Mouse (Mus musculus) C2C12 (cell line): ENCODE results near the gene Zfp831. TPM values are rescaled to one million over a fixed set of nuclear protein-coding genes. Genes with fewer than 3 reads are reported as not detected.

Source experiments
- H3K27me3 ChIP-seq: one replicate; pipeline ENCODE4 v1.6.1; 2011; ENCODE audit not compliant: control insufficient read depth, insufficient read depth, insufficient read length
- H3K36me3 ChIP-seq: one replicate; pipeline ENCODE4 v1.6.1; 2011; ENCODE audit not compliant: control insufficient read depth, insufficient read depth
- H3K4me3 ChIP-seq: one replicate; pipeline ENCODE4 v1.5.1; 2011; ENCODE audit warnings: mild to moderate bottlenecking, control low read depth; ENCODE audit not compliant: poor library complexity, insufficient read depth, severe bottlenecking
- H3K79me2 ChIP-seq: one replicate; pipeline ENCODE4 v1.6.1; 2011; ENCODE audit not compliant: control insufficient read depth, insufficient read depth
- H3K79me3 ChIP-seq: one replicate; pipeline ENCODE4 v1.6.1; 2011; ENCODE audit warnings: low read depth, control low read depth
- H3ac ChIP-seq: one replicate; pipeline ENCODE3; 2011; ENCODE audit warnings: low read depth; ENCODE audit not compliant: control insufficient read depth, insufficient read length
- CEBPB ChIP-seq: IDR thresholded peaks from one replicate; pipeline ENCODE4 v1.6.1; 2011; ENCODE audit warnings: low read depth, mild to moderate bottlenecking, control low read depth, moderate library complexity
- CTCF ChIP-seq: IDR thresholded peaks from one replicate; pipeline ENCODE4 v1.5.1; 2011; ENCODE audit not compliant: control insufficient read depth, insufficient read depth, insufficient read length
- FOSL1 ChIP-seq: IDR thresholded peaks from one replicate; pipeline ENCODE4 v1.8.0; 2011; ENCODE audit warnings: mild to moderate bottlenecking, low read length; ENCODE audit not compliant: poor library complexity, insufficient read depth, severe bottlenecking
- MAX ChIP-seq: IDR thresholded peaks from one replicate; pipeline ENCODE4 v1.6.1; 2011; ENCODE audit warnings: mild to moderate bottlenecking, control low read depth
- MYOD1 ChIP-seq: IDR thresholded peaks from one replicate; pipeline ENCODE4 v1.6.1; 2011; ENCODE audit warnings: low read depth; ENCODE audit not compliant: control insufficient read depth, insufficient read length
- MYOG ChIP-seq: IDR thresholded peaks from one replicate; pipeline ENCODE4 v1.6.1; 2011; ENCODE audit not compliant: control insufficient read depth, insufficient read length; ENCODE audit errors: extremely low read depth
- USF1 ChIP-seq: IDR thresholded peaks from one replicate; pipeline ENCODE4 v1.6.1; 2011; ENCODE audit warnings: low read depth, mild to moderate bottlenecking, control low read depth, moderate library complexity
- long read RNA-seq, 2 experiments: library from polyadenylated mRNA; unstranded; transcript quantifications; one replicate each; pipeline ENCODE4 v2.0.0; 2019 to 2020
- polyA plus RNA-seq: library from polyadenylated mRNA; unstranded; fragments of >200 nt; fragmentation: generic; extraction: Trizol; gene quantifications from one replicate; pipeline ENCODE4 v1.2.1, GENCODE M21; 2012; ENCODE audit warnings: missing spikeins

Zfp831 gene
- polyA plus RNA-seq = not detected
- long read RNA-seq, experiment 1 = 0 reads
- long read RNA-seq, experiment 2 = 0 reads

- H3K27me3 ChIP-seq = peaks cover 3% of the 10 kb centered on the region
- no peaks in the 10 kb centered on the region for H3K36me3 ChIP-seq
- no peak within 1 kb of the TSS for H3ac ChIP-seq
- H3K4me3 ChIP-seq = no peak within 1 kb of the TSS
- H3K79me3 ChIP-seq = no peaks in the 10 kb centered on the region
- TF ChIP-seq USF1 (no peak), CTCF (no peak), MYOG (no peak), CEBPB (no peak), MAX (no peak), FOSL1 (no peak), MYOD1 (no peak)
- no peaks in the 10 kb centered on the region for H3K79me2 ChIP-seq
These were observed at the start of gene Zfp831 for GRCm38 (mm10) chr2:174643448-174644144. Gene Zfp831, plus strand, starts transcription at chr2:174643534.

GRCm38 (mm10) chr2:174594965-174595364 lies 48.4 kb upstream of the Zfp831 start:
- H3K36me3 ChIP-seq = no peaks in the 10 kb centered on the region
- H3K27me3 ChIP-seq = no peaks in the 10 kb centered on the region
- no peak overlapping the region for H3ac ChIP-seq
- H3K79me2 ChIP-seq = no peaks in the 10 kb centered on the region
- TF ChIP-seq MYOD1 = no peak
- no peak for TF ChIP-seq MAX
- no peak for TF ChIP-seq CTCF
- no peak for TF ChIP-seq USF1
- TF ChIP-seq CEBPB = no peak
- no peak for TF ChIP-seq MYOG
- H3K4me3 ChIP-seq = no peak overlapping the region
- no peaks in the 10 kb centered on the region for H3K79me3 ChIP-seq

GRCm38 (mm10) chr2:174595611-174596010 lies 47.7 kb upstream of the Zfp831 start:
- Histone ChIP-seq H3K36me3 (no peaks in the 10 kb centered on the region), H3K79me3 (no peaks in the 10 kb centered on the region), H3K27me3 (no peaks in the 10 kb centered on the region), H3K4me3 (no peak overlapping the region), H3K79me2 (no peaks in the 10 kb centered on the region), H3ac (no peak overlapping the region)
- no peak for TF ChIP-seq MYOG
- no peak for TF ChIP-seq FOSL1
- no peak for TF ChIP-seq MAX
- TF ChIP-seq USF1 = no peak
- TF ChIP-seq CTCF = no peak
- TF ChIP-seq CEBPB = no peak
- TF ChIP-seq MYOD1 = no peak

GRCm38 (mm10) chr2:174596457-174596856 lies 46.9 kb upstream of the Zfp831 start:
- Histone ChIP-seq H3K4me3 (no peak overlapping the region), H3K36me3 (no peaks in the 10 kb centered on the region), H3K79me3 (no peaks in the 10 kb centered on the region), H3K79me2 (no peaks in the 10 kb centered on the region), H3K27me3 (no peaks in the 10 kb centered on the region), H3ac (no peak overlapping the region)
- no peak for TF ChIP-seq CEBPB
- no peak for TF ChIP-seq CTCF
- no peak for TF ChIP-seq MYOD1
- no peak for TF ChIP-seq FOSL1
- TF ChIP-seq MAX = no peak
- no peak for TF ChIP-seq MYOG
- no peak for TF ChIP-seq USF1

GRCm38 (mm10) chr2:174598451-174598850 lies 44.9 kb upstream of the Zfp831 start:
- Histone ChIP-seq H3ac (no peak overlapping the region), H3K36me3 (no peaks in the 10 kb centered on the region), H3K27me3 (no peaks in the 10 kb centered on the region), H3K4me3 (no peak overlapping the region), H3K79me2 (no peaks in the 10 kb centered on the region), H3K79me3 (no peaks in the 10 kb centered on the region)
- TF ChIP-seq MYOG (no peak), USF1 (no peak), CEBPB (no peak), MYOD1 (no peak), CTCF (no peak), MAX (no peak), FOSL1 (no peak)
